Mouse (Mus musculus): Measurements from ENCODE around the gene Ube2cbp. TPM values are rescaled to one million over a fixed set of nuclear protein-coding genes. Genes with fewer than 3 reads are reported as not detected.

The Ube2cbp gene
- polyA plus RNA-seq, 1 experiment = 1.1 TPM

DNA sequence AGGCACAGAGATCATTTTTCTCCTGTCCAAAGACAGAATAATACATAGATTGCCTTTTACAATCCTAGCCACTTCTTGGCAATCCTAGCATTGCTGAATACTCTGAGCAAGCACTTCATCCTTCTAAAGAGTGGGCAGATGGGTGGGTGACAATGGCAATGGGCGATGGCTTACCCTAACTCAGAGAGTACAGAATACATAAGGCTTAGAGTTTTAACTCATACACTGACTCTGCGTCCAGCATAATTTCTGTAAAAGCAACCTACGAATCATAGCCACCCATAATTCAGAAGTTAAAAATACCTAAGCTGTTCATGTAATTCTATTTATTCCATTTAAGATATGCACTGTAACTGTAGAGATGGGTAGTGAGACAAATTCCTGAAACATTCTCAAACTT, 29.2 kb downstream of the Ube2cbp start:
- TF ChIP-seq POLR2A (IDR thresholded peaks at IDR 0.05; ENCODE audit: low read depth, low read length) (no peak), CTCF (IDR thresholded peaks at IDR 0.05; ENCODE audit: extremely low read depth, insufficient read length, insufficient replicate concordance, low read depth, low read length) (no peak)
- no peaks in the 10 kb centered on the region for H3K27me3 ChIP-seq (ENCODE audit: control insufficient read depth, insufficient read depth, low read length)
- H3K27ac ChIP-seq (ENCODE audit: insufficient read depth, low read depth, low read length) = no peak overlapping the region
- H3K4me1 ChIP-seq (ENCODE audit: control insufficient read depth, insufficient read depth, insufficient read length, low read length) = no peaks in the 10 kb centered on the region
- no peaks in the 10 kb centered on the region for H3K36me3 ChIP-seq (ENCODE audit: control insufficient read depth, insufficient read depth, low read length)
- WGBS = over 99% methylated on average over 3 of the region's 3 CpGs
- H3K4me3 ChIP-seq (ENCODE audit: low read depth, low read length) = no peak overlapping the region

GRCm38 (mm10) chr9:86423331-86423730, 41.4 kb downstream of the Ube2cbp start:
- Histone ChIP-seq H3K4me3 (ENCODE audit: low read depth, low read length) (no peak overlapping the region), H3K27ac (ENCODE audit: insufficient read depth, low read depth, low read length) (no peak overlapping the region), H3K4me1 (ENCODE audit: control insufficient read depth, insufficient read depth, insufficient read length, low read length) (no peaks in the 10 kb centered on the region), H3K27me3 (ENCODE audit: control insufficient read depth, insufficient read depth, low read length) (no peaks in the 10 kb centered on the region), H3K36me3 (ENCODE audit: control insufficient read depth, insufficient read depth, low read length) (no peaks in the 10 kb centered on the region)
- 84% methylated on average over 4 of the region's 4 CpGs for WGBS
- TF ChIP-seq CTCF (IDR thresholded peaks at IDR 0.05; ENCODE audit: extremely low read depth, insufficient read length, insufficient replicate concordance, low read depth, low read length) (no peak), POLR2A (IDR thresholded peaks at IDR 0.05; ENCODE audit: low read depth, low read length) (no peak)

DNA sequence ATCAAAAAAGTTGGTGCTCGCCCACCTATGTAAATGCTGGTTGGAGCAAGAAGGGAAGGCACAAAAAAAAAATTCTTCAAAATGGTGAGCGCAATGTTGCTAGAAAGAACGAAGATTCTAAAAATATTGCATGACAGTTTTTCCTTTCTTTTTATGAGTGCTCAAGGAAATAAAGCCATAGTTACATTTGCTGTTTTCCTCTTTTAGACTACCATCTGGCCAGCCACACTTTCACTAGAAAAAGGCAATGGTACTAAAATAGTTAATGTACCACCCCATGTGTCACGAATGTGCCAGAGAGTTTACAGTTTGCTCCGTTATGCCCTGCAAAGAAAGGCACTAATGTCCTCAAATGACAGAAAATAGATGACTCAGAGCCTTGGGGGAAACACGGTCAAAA, 45.4 kb downstream of the Ube2cbp start:
- Histone ChIP-seq H3K27ac (ENCODE audit: insufficient read depth, low read depth, low read length) (no peak overlapping the region), H3K27me3 (ENCODE audit: control insufficient read depth, insufficient read depth, low read length) (no peaks in the 10 kb centered on the region), H3K4me3 (ENCODE audit: low read depth, low read length) (no peak overlapping the region), H3K4me1 (ENCODE audit: control insufficient read depth, insufficient read depth, insufficient read length, low read length) (no peaks in the 10 kb centered on the region), H3K36me3 (ENCODE audit: control insufficient read depth, insufficient read depth, low read length) (no peaks in the 10 kb centered on the region)
- WGBS = 72% methylated on average over 6 of the region's 6 CpGs
- TF ChIP-seq CTCF (IDR thresholded peaks at IDR 0.05; ENCODE audit: extremely low read depth, insufficient read length, insufficient replicate concordance, low read depth, low read length) (no peak), POLR2A (IDR thresholded peaks at IDR 0.05; ENCODE audit: low read depth, low read length) (no peak)

DNA sequence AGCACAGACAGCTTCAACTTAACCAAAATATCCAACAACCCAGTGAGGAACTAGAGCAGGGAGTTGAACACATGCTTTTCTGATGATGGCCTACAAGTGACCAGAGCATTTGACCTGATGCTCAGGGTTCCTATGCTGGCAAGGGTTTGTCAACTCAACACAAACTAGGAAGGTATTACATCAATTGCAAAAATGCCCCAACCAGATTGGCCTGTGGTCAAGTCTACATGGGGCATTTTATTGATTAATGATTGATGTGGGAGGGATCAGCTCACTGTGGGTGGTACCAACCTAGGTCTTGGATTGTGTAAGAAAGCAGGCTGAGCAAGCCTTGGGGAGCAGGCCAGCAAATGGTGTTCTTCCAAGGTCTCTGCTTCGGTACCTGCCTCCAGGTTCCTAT, 46.8 kb downstream of the Ube2cbp start:
- no peaks in the 10 kb centered on the region for H3K36me3 ChIP-seq (ENCODE audit: control insufficient read depth, insufficient read depth, low read length)
- TF ChIP-seq CTCF (IDR thresholded peaks at IDR 0.05; ENCODE audit: extremely low read depth, insufficient read length, insufficient replicate concordance, low read depth, low read length) (no peak), POLR2A (IDR thresholded peaks at IDR 0.05; ENCODE audit: low read depth, low read length) (no peak)
- no peak overlapping the region for H3K4me3 ChIP-seq (ENCODE audit: low read depth, low read length)
- H3K27ac ChIP-seq (ENCODE audit: insufficient read depth, low read depth, low read length) = no peak overlapping the region
- no peaks in the 10 kb centered on the region for H3K4me1 ChIP-seq (ENCODE audit: control insufficient read depth, insufficient read depth, insufficient read length, low read length)
- 86% methylated on average over 1 of the region's 1 CpGs for WGBS
- no peaks in the 10 kb centered on the region for H3K27me3 ChIP-seq (ENCODE audit: control insufficient read depth, insufficient read depth, low read length)

GRCm38 (mm10) chr9:86395785-86396184, 69.0 kb downstream of the Ube2cbp start:
- TF ChIP-seq CTCF (IDR thresholded peaks at IDR 0.05; ENCODE audit: extremely low read depth, insufficient read length, insufficient replicate concordance, low read depth, low read length) = no peak
- TF ChIP-seq POLR2A (IDR thresholded peaks at IDR 0.05; ENCODE audit: low read depth, low read length) = no peak
- Histone ChIP-seq H3K4me3 (ENCODE audit: low read depth, low read length) (no peak overlapping the region), H3K27ac (ENCODE audit: insufficient read depth, low read depth, low read length) (no peak overlapping the region), H3K36me3 (ENCODE audit: control insufficient read depth, insufficient read depth, low read length) (no peaks in the 10 kb centered on the region), H3K27me3 (ENCODE audit: control insufficient read depth, insufficient read depth, low read length) (no peaks in the 10 kb centered on the region), H3K4me1 (ENCODE audit: control insufficient read depth, insufficient read depth, insufficient read length, low read length) (no peaks in the 10 kb centered on the region)
- WGBS = 67% methylated on average over 6 of the region's 6 CpGs

- no peaks in the 10 kb centered on the region for H3K27me3 ChIP-seq (ENCODE audit: control insufficient read depth, insufficient read depth, low read length)
- no peaks in the 10 kb centered on the region for H3K36me3 ChIP-seq (ENCODE audit: control insufficient read depth, insufficient read depth, low read length)
- no peak overlapping the region for H3K27ac ChIP-seq (ENCODE audit: insufficient read depth, low read depth, low read length)
- WGBS = 69% methylated on average over 1 of the region's 1 CpGs
- TF ChIP-seq POLR2A (IDR thresholded peaks at IDR 0.05; ENCODE audit: low read depth, low read length) = no peak
- no peak for TF ChIP-seq CTCF (IDR thresholded peaks at IDR 0.05; ENCODE audit: extremely low read depth, insufficient read length, insufficient replicate concordance, low read depth, low read length)
- no peak overlapping the region for H3K4me3 ChIP-seq (ENCODE audit: low read depth, low read length)
- no peaks in the 10 kb centered on the region for H3K4me1 ChIP-seq (ENCODE audit: control insufficient read depth, insufficient read depth, insufficient read length, low read length)
Observed at GRCm38 (mm10) chr9:86395012-86395411, 69.7 kb downstream of the Ube2cbp start.

- no peak for TF ChIP-seq POLR2A (IDR thresholded peaks at IDR 0.05; ENCODE audit: low read depth, low read length)
- no peak for TF ChIP-seq CTCF (IDR thresholded peaks at IDR 0.05; ENCODE audit: extremely low read depth, insufficient read length, insufficient replicate concordance, low read depth, low read length)
- Histone ChIP-seq H3K4me1 (ENCODE audit: control insufficient read depth, insufficient read depth, insufficient read length, low read length) (no peaks in the 10 kb centered on the region), H3K27me3 (ENCODE audit: control insufficient read depth, insufficient read depth, low read length) (no peaks in the 10 kb centered on the region), H3K27ac (ENCODE audit: insufficient read depth, low read depth, low read length) (no peak overlapping the region), H3K36me3 (ENCODE audit: control insufficient read depth, insufficient read depth, low read length) (no peaks in the 10 kb centered on the region), H3K4me3 (ENCODE audit: low read depth, low read length) (no peak overlapping the region)
- WGBS = 54% methylated on average over 8 of the region's 8 CpGs
Observed at GRCm38 (mm10) chr9:86393586-86394272, 71.0 kb downstream of the Ube2cbp start.

Measured in small intestine, adult 2 months (tissue).